Mouse (Mus musculus): ENCODE data around the gene Man1c1.

Gene Man1c1

GRCm38 (mm10) chr4:134677556-134678508 lies 26.3 kb downstream of the Man1c1 start:
- DNase-seq (ENCODE audit: extremely low read depth, insufficient read length, low spot score): no peak

- no peak for DNase-seq (ENCODE audit: extremely low read depth, insufficient read length, low spot score)
These were observed 28.3 kb downstream of the Man1c1 start for GRCm38 (mm10) chr4:134675800-134676199.

DNA sequence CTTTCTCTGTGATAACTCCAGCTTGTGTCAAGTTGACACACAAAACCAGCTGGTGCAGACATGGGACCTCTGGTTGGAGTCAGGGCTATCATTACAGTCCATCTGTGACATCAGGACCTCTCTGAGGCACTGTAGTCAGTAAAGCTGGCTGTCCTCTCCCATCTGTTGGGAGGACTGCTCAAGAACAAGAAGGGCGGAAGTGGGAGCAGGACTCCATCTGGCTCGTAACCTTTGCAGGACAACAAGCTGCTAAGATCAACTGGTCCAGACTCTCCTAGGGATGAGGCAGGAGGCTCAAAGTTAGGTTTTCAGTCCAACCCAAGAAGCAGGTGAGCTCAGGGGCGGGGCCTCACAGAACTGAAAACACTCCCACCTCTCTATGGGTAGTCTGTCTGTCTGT lies 29.1 kb downstream of the Man1c1 start:
- DNase-seq (ENCODE audit: extremely low read depth, insufficient read length, low spot score): no peak

DNA sequence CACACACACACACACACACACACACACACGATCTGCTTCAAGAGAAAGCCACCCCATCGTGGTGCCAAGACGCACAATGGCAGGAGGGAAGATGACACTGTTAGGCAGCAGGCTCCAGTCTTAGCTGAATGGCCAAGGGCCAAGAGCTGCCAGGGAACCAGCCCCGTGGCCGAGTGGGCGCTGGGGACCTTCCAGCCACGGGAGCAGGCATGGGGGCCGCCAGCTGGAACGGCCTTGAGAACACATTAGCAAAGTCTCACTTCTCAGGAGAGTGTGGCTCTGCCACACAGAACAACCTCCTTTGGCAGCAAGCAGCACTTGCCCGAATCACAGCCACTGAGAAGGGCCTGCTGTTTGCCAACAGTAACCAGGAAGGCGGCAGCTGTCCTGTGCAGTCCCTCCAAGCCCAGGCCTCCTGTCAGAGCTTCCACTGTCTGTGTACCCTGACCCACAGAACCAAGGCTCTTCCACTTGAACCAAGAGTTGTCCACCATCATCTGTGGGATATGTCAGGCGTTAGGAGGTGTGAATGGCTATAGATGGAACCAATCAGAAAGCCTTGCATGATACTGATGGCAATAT lies 30.1 kb downstream of the Man1c1 start:
- DNase-seq (ENCODE audit: extremely low read depth, insufficient read length, low spot score): no peak

DNA sequence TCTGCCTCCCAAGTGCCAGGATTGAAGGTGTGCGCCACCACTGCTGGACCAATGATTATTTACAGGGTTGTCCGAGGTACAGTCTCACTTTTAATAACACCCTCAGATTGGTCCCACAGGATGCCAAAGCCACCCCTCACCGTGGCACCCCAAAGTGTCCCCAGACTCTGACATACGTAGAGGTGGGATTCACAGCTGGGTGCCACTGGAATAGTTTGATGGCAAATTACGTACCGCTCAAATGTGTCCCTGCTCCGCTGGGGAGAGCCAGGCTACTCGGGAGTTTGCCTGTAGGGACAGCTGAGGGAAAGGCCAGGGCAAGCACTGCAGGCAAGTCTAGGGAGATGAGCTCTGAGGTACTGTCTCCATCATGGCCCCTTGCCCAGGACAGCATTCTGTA lies 30.9 kb downstream of the Man1c1 start:
- DNase-seq (ENCODE audit: extremely low read depth, insufficient read length, low spot score): no peak

DNA sequence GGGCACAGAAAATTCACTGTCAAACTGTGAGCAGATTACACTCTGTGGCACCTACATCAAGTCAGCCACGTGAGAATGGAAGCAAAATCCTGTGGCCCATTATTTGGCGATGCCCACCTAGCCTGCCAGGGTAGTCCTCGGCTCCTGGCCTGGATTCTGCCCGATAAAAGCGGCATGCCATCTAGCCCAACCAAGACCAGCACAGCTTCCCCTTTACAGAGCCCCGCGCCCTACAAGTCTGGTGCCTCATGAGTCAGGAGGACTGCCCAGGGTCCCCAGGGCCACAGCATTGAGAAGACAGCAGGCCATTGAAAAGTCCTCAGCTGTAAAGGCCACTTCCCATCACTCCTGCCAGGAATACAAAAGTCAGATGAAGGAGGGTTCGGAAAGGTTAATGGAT lies 31.8 kb downstream of the Man1c1 start:
- no peak for DNase-seq (ENCODE audit: extremely low read depth, insufficient read length, low spot score)

- DNase-seq (ENCODE audit: extremely low read depth, insufficient read length, low spot score): peak; percentile 20
These were observed 32.4 kb downstream of the Man1c1 start for GRCm38 (mm10) chr4:134671660-134672173.

DNA sequence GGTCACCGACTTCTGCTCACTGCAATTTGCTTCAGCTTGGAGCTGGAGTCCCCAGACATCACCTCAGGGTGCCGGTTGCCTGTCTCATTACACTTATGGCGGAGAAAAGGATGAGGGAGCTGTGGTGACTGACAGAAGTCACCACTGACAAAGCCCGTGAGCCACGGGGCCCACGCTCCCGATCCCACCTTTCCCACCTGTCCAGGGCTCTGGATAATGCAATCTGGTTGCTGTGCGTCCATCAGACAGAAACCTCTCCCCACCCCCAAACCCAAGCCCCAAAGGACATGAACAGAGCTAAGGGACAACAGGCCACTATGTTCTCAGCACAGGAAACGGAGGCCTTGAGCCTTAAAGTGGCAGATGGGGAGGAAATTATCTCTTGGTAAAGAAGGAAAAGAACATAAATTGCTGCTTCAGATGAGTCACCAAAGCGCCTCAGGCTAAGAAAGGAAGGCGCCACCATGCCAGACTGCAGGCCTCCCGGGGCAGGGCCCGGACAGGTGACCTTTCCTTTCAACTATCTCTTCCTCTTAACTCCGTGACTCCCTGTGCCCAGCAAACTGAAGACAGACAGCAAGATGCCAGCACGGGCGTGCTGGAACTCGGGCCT lies 34.2 kb downstream of the Man1c1 start:
- DNase-seq (ENCODE audit: extremely low read depth, insufficient read length, low spot score): peak; percentile 30

DNA sequence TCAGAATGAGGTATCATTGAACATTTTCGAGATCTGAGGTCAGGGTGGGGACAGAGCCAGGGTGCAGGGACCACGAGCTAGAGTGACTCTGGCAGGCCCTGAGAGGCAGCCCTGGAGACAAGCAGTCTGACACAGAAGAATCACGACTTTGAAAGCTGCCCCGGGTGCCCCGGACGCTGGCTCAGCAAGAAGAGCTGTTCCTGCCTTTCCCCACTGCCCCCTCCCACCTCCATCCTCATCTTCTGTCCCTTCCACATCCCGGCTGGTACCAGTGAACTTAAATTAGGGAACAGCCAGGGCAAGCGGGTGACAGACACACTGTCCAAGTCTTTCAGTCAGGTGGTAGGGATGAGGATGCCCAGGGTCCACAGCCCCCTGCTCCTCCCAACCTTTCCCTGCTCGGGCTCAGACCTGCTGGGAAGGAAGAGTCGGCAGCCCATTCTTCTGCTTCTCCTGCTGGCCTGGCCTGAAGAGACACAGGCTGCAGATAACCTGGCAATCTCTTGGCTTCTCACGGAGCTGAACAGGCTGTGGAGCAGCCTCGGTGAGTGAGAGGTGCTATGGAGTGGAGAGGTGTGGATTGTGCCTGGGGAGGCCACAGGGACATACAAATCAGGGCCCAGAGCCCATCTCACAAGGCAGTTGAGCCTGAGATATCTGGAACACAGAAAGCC lies 35.6 kb downstream of the Man1c1 start:
- DNase-seq (ENCODE audit: extremely low read depth, insufficient read length, low spot score): no peak

- no peak for DNase-seq (ENCODE audit: extremely low read depth, insufficient read length, low spot score)
These were observed 37.7 kb downstream of the Man1c1 start for GRCm38 (mm10) chr4:134666391-134666790.

DNA sequence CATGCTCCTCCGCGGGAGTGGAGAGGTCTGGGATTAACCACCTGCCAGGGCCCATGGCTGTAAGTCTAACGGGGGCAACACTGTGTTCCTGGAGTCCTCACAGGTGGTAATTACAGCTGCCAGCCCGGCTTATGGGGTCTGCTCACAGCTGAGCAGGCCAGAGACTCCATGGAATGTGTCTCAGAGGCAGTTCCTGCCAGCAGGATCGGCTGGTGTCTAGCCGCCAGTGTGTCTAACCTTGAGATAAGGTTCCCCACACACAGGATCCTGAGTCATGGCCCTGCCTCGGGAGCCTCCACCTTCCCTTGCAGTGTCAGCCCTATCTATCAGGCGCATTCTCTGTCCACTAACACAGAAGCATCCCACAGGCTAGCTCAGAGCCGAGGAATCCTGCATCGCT lies 41.0 kb downstream of the Man1c1 start:
- DNase-seq (ENCODE audit: extremely low read depth, insufficient read length, low spot score): no peak

- no peak for DNase-seq (ENCODE audit: extremely low read depth, insufficient read length, low spot score)
These were observed 43.4 kb downstream of the Man1c1 start for GRCm38 (mm10) chr4:134660630-134661183.

GRCm38 (mm10) chr4:134659354-134660301 lies 44.5 kb downstream of the Man1c1 start:
- DNase-seq (ENCODE audit: extremely low read depth, insufficient read length, low spot score): no peak

GRCm38 (mm10) chr4:134657473-134657872 lies 46.6 kb downstream of the Man1c1 start:
- no peak for DNase-seq (ENCODE audit: extremely low read depth, insufficient read length, low spot score)

DNA sequence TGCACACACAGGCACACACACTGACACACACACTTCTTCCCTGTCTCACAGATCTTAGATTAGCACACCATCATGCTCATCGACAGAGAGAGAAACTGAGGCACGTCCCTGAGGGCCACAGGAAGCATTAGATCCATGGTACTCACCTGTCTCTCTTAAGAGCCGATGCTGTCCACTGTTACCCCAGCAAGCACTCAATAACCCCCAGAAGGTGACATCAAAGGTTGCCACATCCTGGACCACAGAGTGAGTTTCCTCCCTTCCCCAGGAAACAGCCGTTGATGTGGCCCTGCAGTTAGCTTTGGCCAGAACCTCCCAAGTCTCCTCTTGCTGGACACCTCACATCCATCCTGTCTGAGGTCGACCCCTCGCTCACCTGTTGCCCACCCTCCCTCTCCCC lies 49.7 kb downstream of the Man1c1 start:
- DNase-seq (ENCODE audit: extremely low read depth, insufficient read length, low spot score): no peak

DNA sequence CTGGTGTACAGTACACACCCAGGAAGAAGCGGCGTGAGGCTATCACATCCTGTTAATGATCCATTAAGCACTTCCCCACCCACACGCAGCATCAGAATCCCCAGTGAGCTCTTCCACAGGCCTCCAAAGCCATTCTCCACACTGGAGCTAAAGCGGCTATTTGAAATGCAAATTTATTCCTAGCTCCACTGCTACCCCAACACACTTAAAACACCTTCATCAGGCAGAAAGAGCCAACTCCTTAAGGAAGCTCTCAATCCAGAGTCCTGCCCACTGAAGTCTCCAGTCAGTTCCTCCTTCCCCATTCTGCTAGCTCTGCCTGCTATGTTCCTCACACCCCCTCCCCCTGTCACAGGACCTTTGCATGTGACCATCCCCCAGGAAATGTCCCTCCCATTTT lies 51.4 kb downstream of the Man1c1 start:
- no peak for DNase-seq (ENCODE audit: extremely low read depth, insufficient read length, low spot score)

- DNase-seq (ENCODE audit: extremely low read depth, insufficient read length, low spot score): peak; percentile 41
These were observed 51.9 kb downstream of the Man1c1 start for GRCm38 (mm10) chr4:134652151-134652550.

DNA sequence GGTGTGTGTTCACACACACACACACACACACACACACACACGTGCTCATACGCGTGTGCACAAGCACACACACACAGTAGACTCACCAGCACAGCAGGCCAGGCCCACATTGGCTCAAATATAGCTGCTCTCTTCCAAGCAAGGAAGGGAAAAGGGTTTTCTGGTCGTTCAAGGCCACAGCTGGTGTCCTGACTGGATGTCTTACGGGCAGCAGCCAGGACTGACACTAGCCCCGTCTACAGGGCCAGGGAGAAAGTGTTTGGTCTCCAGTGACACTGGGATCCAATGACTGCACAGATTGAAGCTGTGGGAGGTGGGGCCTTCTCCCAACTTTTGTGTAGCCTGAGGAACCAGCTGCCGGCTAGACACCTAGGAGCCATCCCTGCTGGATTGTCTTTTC lies 52.7 kb downstream of the Man1c1 start:
- DNase-seq (ENCODE audit: extremely low read depth, insufficient read length, low spot score): no peak

All from 3134 (cell line).